Mouse (Mus musculus) CD4-positive, CD25-positive, alpha-beta regulatory T cell, adult 4 months (primary cell): ENCODE measurements around the gene Hk2. TPM values are rescaled to one million over a fixed set of nuclear protein-coding genes. Genes with fewer than 3 reads are reported as not detected.

Source experiments
- ATAC-seq: one replicate; pipeline ENCODE4 v1.8.0; 2017
- polyA plus RNA-seq, 2 experiments: library from polyadenylated mRNA; unstranded; fragments of 100-300 nt; shearing (Covaris generic); gene quantifications; one replicate each; pipeline ENCODE4 v1.2.1; 2017

Hk2 gene
- polyA plus RNA-seq, 2 experiments from 2014 or later, result 3.0 TPM

GRCm38 (mm10) chr6:82769704-82770103, 4.5 kb downstream of the Hk2 start:
- no peak for ATAC-seq

- no peak for ATAC-seq
Observed at GRCm38 (mm10) chr6:82767734-82768586, 6.3 kb downstream of the Hk2 start.

- ATAC-seq, result no peak
Observed at GRCm38 (mm10) chr6:82766636-82767035, 7.6 kb downstream of the Hk2 start.

- no peak for ATAC-seq
Observed at GRCm38 (mm10) chr6:82765261-82765660, 9.0 kb downstream of the Hk2 start.

- ATAC-seq, result no peak
Observed at GRCm38 (mm10) chr6:82763871-82764503, 10.3 kb downstream of the Hk2 start.

- no peak for ATAC-seq
Observed at GRCm38 (mm10) chr6:82762728-82763127, 11.5 kb downstream of the Hk2 start.

GRCm38 (mm10) chr6:82760749-82761357, 13.4 kb downstream of the Hk2 start:
- ATAC-seq, result no peak

GRCm38 (mm10) chr6:82759241-82759640, 15.0 kb downstream of the Hk2 start:
- no peak for ATAC-seq

GRCm38 (mm10) chr6:82756799-82757210, 17.4 kb downstream of the Hk2 start:
- no peak for ATAC-seq

GRCm38 (mm10) chr6:82756216-82756615, 18.0 kb downstream of the Hk2 start:
- no peak for ATAC-seq

GRCm38 (mm10) chr6:82755338-82755737, 18.9 kb downstream of the Hk2 start:
- no peak for ATAC-seq

GRCm38 (mm10) chr6:82754769-82755168, 19.5 kb downstream of the Hk2 start:
- no peak for ATAC-seq

- ATAC-seq, result no peak
Observed at GRCm38 (mm10) chr6:82753638-82754361, 20.5 kb downstream of the Hk2 start.

GRCm38 (mm10) chr6:82753061-82753460, 21.2 kb downstream of the Hk2 start:
- no peak for ATAC-seq

- no peak for ATAC-seq
Observed at GRCm38 (mm10) chr6:82751791-82752190, 22.5 kb downstream of the Hk2 start.

GRCm38 (mm10) chr6:82751031-82751430, 23.2 kb downstream of the Hk2 start:
- ATAC-seq, result no peak

- ATAC-seq, result no peak
Observed at GRCm38 (mm10) chr6:82750063-82750462, 24.2 kb downstream of the Hk2 start.

GRCm38 (mm10) chr6:82748106-82748672, 26.1 kb downstream of the Hk2 start:
- no peak for ATAC-seq

GRCm38 (mm10) chr6:82747085-82747484, 27.2 kb downstream of the Hk2 start:
- no peak for ATAC-seq

- ATAC-seq, result no peak
Observed at GRCm38 (mm10) chr6:82744553-82744952, 29.7 kb downstream of the Hk2 start.

- ATAC-seq, result no peak
Observed at GRCm38 (mm10) chr6:82741518-82741880, 32.8 kb downstream of the Hk2 start.

- no peak for ATAC-seq
Observed at GRCm38 (mm10) chr6:82740868-82741517, 33.3 kb downstream of the Hk2 start.
